Mouse (Mus musculus): ENCODE results near the gene Fkbp6. TPM values are rescaled to one million over a fixed set of nuclear protein-coding genes. Genes with fewer than 3 reads are reported as not detected.

Fkbp6 gene
- total and polyA plus RNA-seq, 2 experiments from 2014 or later, result 0.36 to 0.49 TPM

- H3K4me1 ChIP-seq (ENCODE audit: insufficient read depth, low read length), result no peaks in the 10 kb centered on the region
- WGBS, result 87% methylated on average over 4 of the region's 4 CpGs
- DNase-seq (ENCODE audit: low spot score) (no peak), ATAC-seq (ENCODE audit: low FRiP score) (no peak)
- H3K27me3 ChIP-seq (ENCODE audit: insufficient read depth, low read length), result no peaks in the 10 kb centered on the region
- H3K9ac ChIP-seq (replicated peaks; ENCODE audit: low read length, poor library complexity, severe bottlenecking), result no peak overlapping the region
- H3K9me3 ChIP-seq (ENCODE audit: low read length), result no peaks in the 10 kb centered on the region
- no peak overlapping the region for H3K27ac ChIP-seq (ENCODE audit: low read depth, low read length)
- no peaks in the 10 kb centered on the region for H3K36me3 ChIP-seq (ENCODE audit: insufficient read depth, low read length)
- TF ChIP-seq CTCF (IDR thresholded peaks at IDR 0.05), result no peak
- no peak overlapping the region for H3K4me3 ChIP-seq (ENCODE audit: low read depth, low read length)
- no peak overlapping the region for H3K4me2 ChIP-seq (ENCODE audit: low read depth, low read length, poor library complexity, severe bottlenecking)
Measured at GRCm38 (mm10) chr5:135270361-135270760, 79.5 kb downstream of the Fkbp6 start.

- 84% methylated on average over 8 of the region's 8 CpGs for WGBS
Measured at GRCm38 (mm10) chr5:135269451-135269850, 80.4 kb downstream of the Fkbp6 start.

GRCm38 (mm10) chr5:135264548-135264947, 85.3 kb downstream of the Fkbp6 start:
- no peaks in the 10 kb centered on the region for H3K4me1 ChIP-seq (ENCODE audit: insufficient read depth, low read length)
- no peaks in the 10 kb centered on the region for H3K36me3 ChIP-seq (ENCODE audit: insufficient read depth, low read length)
- ATAC-seq (ENCODE audit: low FRiP score), result peak; percentile 52; the same call in 1 of the 2 replicates
- no peak for DNase-seq (ENCODE audit: low spot score)
- no peaks in the 10 kb centered on the region for H3K27me3 ChIP-seq (ENCODE audit: insufficient read depth, low read length)
- peak overlapping the region; percentile 20; the same call in 1 of the 2 replicates for H3K27ac ChIP-seq (ENCODE audit: low read depth, low read length)
- 48% methylated on average over 9 of the region's 9 CpGs for WGBS
- no peak overlapping the region for H3K4me3 ChIP-seq (ENCODE audit: low read depth, low read length)
- no peak overlapping the region for H3K9ac ChIP-seq (replicated peaks; ENCODE audit: low read length, poor library complexity, severe bottlenecking)
- H3K9me3 ChIP-seq (ENCODE audit: low read length), result no peaks in the 10 kb centered on the region
- TF ChIP-seq CTCF (IDR thresholded peaks at IDR 0.05), result no peak
- H3K4me2 ChIP-seq (ENCODE audit: low read depth, low read length, poor library complexity, severe bottlenecking), result no peak overlapping the region

More at GRCm38 (mm10) chr5:135269451-135269850, 80.4 kb downstream of the Fkbp6 start:
- DNase-seq (ENCODE audit: low spot score) (no peak), ATAC-seq (ENCODE audit: low FRiP score) (no peak)
- H3K9me3 ChIP-seq (ENCODE audit: low read length), result no peaks in the 10 kb centered on the region
- no peaks in the 10 kb centered on the region for H3K4me1 ChIP-seq (ENCODE audit: insufficient read depth, low read length)
- no peak overlapping the region for H3K27ac ChIP-seq (ENCODE audit: low read depth, low read length)
- H3K4me3 ChIP-seq (ENCODE audit: low read depth, low read length), result no peak overlapping the region
- no peak for TF ChIP-seq CTCF (IDR thresholded peaks at IDR 0.05)
- H3K27me3 ChIP-seq (ENCODE audit: insufficient read depth, low read length), result no peaks in the 10 kb centered on the region
- H3K9ac ChIP-seq (replicated peaks; ENCODE audit: low read length, poor library complexity, severe bottlenecking), result no peak overlapping the region
- no peaks in the 10 kb centered on the region for H3K36me3 ChIP-seq (ENCODE audit: insufficient read depth, low read length)
- H3K4me2 ChIP-seq (ENCODE audit: low read depth, low read length, poor library complexity, severe bottlenecking), result no peak overlapping the region

- Histone ChIP-seq H3K27me3 (ENCODE audit: insufficient read depth, low read length) (no peaks in the 10 kb centered on the region), H3K9me3 (ENCODE audit: low read length) (no peaks in the 10 kb centered on the region), H3K4me1 (ENCODE audit: insufficient read depth, low read length) (no peaks in the 10 kb centered on the region), H3K36me3 (ENCODE audit: insufficient read depth, low read length) (no peaks in the 10 kb centered on the region), H3K27ac (ENCODE audit: low read depth, low read length) (peak overlapping the region; percentile 20; the same call in 1 of the 2 replicates), H3K9ac (replicated peaks; ENCODE audit: low read length, poor library complexity, severe bottlenecking) (no peak overlapping the region), H3K4me2 (ENCODE audit: low read depth, low read length, poor library complexity, severe bottlenecking) (no peak overlapping the region), H3K4me3 (ENCODE audit: low read depth, low read length) (no peak overlapping the region)
- DNase-seq (ENCODE audit: low spot score) (peak; percentile 74), ATAC-seq (ENCODE audit: low FRiP score) (peak; percentile 81)
- TF ChIP-seq CTCF (IDR thresholded peaks at IDR 0.05), result no peak
- 17% methylated on average over 17 of the region's 17 CpGs for whole genome bisulfite sequencing
Measured at GRCm38 (mm10) chr5:135263866-135264503, 85.9 kb downstream of the Fkbp6 start.

GRCm38 (mm10) chr5:135258280-135259150, 91.3 kb downstream of the Fkbp6 start:
- H3K4me2 ChIP-seq (ENCODE audit: low read depth, low read length, poor library complexity, severe bottlenecking), result peak overlapping the region; percentile 48
- H3K36me3 ChIP-seq (ENCODE audit: insufficient read depth, low read length), result no peaks in the 10 kb centered on the region
- peak overlapping the region; percentile 64 for H3K27ac ChIP-seq (ENCODE audit: low read depth, low read length)
- no peaks in the 10 kb centered on the region for H3K4me1 ChIP-seq (ENCODE audit: insufficient read depth, low read length)
- 5% methylated on average over 30 of the region's 30 CpGs for WGBS
- peak; percentile 45 for ATAC-seq (ENCODE audit: low FRiP score)
- H3K9me3 ChIP-seq (ENCODE audit: low read length), result no peaks in the 10 kb centered on the region
- no peak for TF ChIP-seq CTCF (IDR thresholded peaks at IDR 0.05)
- peak overlapping the region; percentile 57 for H3K9ac ChIP-seq (replicated peaks; ENCODE audit: low read length, poor library complexity, severe bottlenecking)
- no peaks in the 10 kb centered on the region for H3K27me3 ChIP-seq (ENCODE audit: insufficient read depth, low read length)
- peak overlapping the region; percentile 31 for H3K4me3 ChIP-seq (ENCODE audit: low read depth, low read length)
- DNase-seq (ENCODE audit: low spot score), result peak; percentile 85

GRCm38 (mm10) chr5:135257559-135257958, 92.3 kb downstream of the Fkbp6 start:
- no peaks in the 10 kb centered on the region for H3K4me1 ChIP-seq (ENCODE audit: insufficient read depth, low read length)
- DNase-seq (ENCODE audit: low spot score), result no peak
- peak; percentile 35; the same call in 1 of the 2 replicates for TF ChIP-seq CTCF (IDR thresholded peaks at IDR 0.05)
- no peaks in the 10 kb centered on the region for H3K36me3 ChIP-seq (ENCODE audit: insufficient read depth, low read length)
- H3K27ac ChIP-seq (ENCODE audit: low read depth, low read length), result peak overlapping the region; percentile 64; the same call in 1 of the 2 replicates
- no peaks in the 10 kb centered on the region for H3K9me3 ChIP-seq (ENCODE audit: low read length)
- ATAC-seq (ENCODE audit: low FRiP score), result no peak
- WGBS, result 83% methylated on average over 12 of the region's 12 CpGs
- no peak overlapping the region for H3K9ac ChIP-seq (replicated peaks; ENCODE audit: low read length, poor library complexity, severe bottlenecking)
- H3K4me3 ChIP-seq (ENCODE audit: low read depth, low read length), result no peak overlapping the region
- H3K4me2 ChIP-seq (ENCODE audit: low read depth, low read length, poor library complexity, severe bottlenecking), result no peak overlapping the region
- no peaks in the 10 kb centered on the region for H3K27me3 ChIP-seq (ENCODE audit: insufficient read depth, low read length)

All from midbrain, postnatal 0 days (tissue).